Mouse (Mus musculus) kidney, embryonic 15.5 days (tissue): ENCODE measurements around the gene Mfsd11. TPM values are rescaled to one million over a fixed set of nuclear protein-coding genes. Genes with fewer than 3 reads are reported as not detected.

ENCODE experiments used
- ATAC-seq: fragments of 200-750 bp; cut with Nextera tagmentation; replicated peaks from 2 replicates; pipeline ENCODE4 v1.8.0; 2017; ENCODE audit warnings: moderate TSS enrichment; ENCODE audit not compliant: low FRiP score
- H3K27ac ChIP-seq: fragments of 300-500 bp; sonication (generic); 2 replicates; pipeline ENCODE4 v1.5.1; 2015; ENCODE audit warnings: mild to moderate bottlenecking, inconsistent platforms
- H3K27me3 ChIP-seq: fragments of 300-500 bp; sonication (generic); 2 replicates; pipeline ENCODE4 v1.6.1; 2015; ENCODE audit warnings: inconsistent platforms
- H3K36me3 ChIP-seq: fragments of 300-500 bp; sonication (generic); 2 replicates; pipeline ENCODE4 v1.6.1; 2015; ENCODE audit warnings: inconsistent platforms
- H3K4me1 ChIP-seq: fragments of 300-500 bp; sonication (generic); 2 replicates; pipeline ENCODE4 v1.6.1; 2015; ENCODE audit warnings: inconsistent platforms
- H3K4me2 ChIP-seq: fragments of 300-500 bp; sonication (generic); 2 replicates; pipeline ENCODE4 v1.6.1; 2015; ENCODE audit warnings: moderate library complexity, mild to moderate bottlenecking, inconsistent platforms
- H3K4me3 ChIP-seq: fragments of 300-500 bp; sonication (generic); replicated peaks from 2 replicates; pipeline ENCODE4 v1.5.1; 2015; ENCODE audit warnings: mild to moderate bottlenecking, inconsistent platforms
- H3K9ac ChIP-seq: fragments of 300-500 bp; sonication (generic); 2 replicates; pipeline ENCODE4 v1.6.1; 2015; ENCODE audit warnings: mild to moderate bottlenecking, inconsistent platforms
- H3K9me3 ChIP-seq: fragments of 300-500 bp; sonication (generic); replicated peaks from 2 replicates; pipeline ENCODE4 v1.6.1; 2016; ENCODE audit warnings: inconsistent platforms
- WGBS: fragments of 180-500 bp; shearing (Covaris S2); methylation state at CpG from one replicate; pipeline ENCODE4 v1.1.7; 2015; ENCODE audit warnings: mixed read lengths; 5-methylcytosine and 5-hydroxymethylcytosine counted together
- polyA plus RNA-seq: library from polyadenylated mRNA; unstranded; fragments of >200 nt; fragmentation: Nextera tagmentation; extraction: Ambion mirVana; gene quantifications from 2 replicates; pipeline ENCODE4 v1.2.1, GENCODE M21; 2015

The Mfsd11 gene
- polyA plus RNA-seq, 1 experiment from 2014 or later: 37.9 TPM

GRCm38 (mm10) chr11:116852891-116853511, 761 bp downstream of the Mfsd11 start, which contains the start of gene Srsf2:
Srsf2 (minus strand) TSS chr11:116853094.
- Histone ChIP-seq H3K4me3 (peak within 1 kb of the TSS; percentile 81), H3K27me3 (no peaks in the 10 kb centered on the region), H3K4me2 (peak within 1 kb of the TSS; percentile 81), H3K9me3 (no peaks in the 10 kb centered on the region), H3K36me3 (peaks cover 55% of the 10 kb centered on the region), H3K9ac (peak within 1 kb of the TSS; percentile 99), H3K27ac (peak within 1 kb of the TSS; percentile 100), H3K4me1 (peaks cover 33% of the 10 kb centered on the region)
- peak; percentile 88 for ATAC-seq
- WGBS: under 1% methylated on average over 70 of the region's 74 CpGs

- under 1% methylated on average over 36 of the region's 36 CpGs for WGBS
- Histone ChIP-seq H3K9me3 (no peaks in the 10 kb centered on the region), H3K36me3 (peaks cover 55% of the 10 kb centered on the region), H3K27me3 (no peaks in the 10 kb centered on the region), H3K4me3 (peak overlapping the region; percentile 81), H3K4me1 (peaks cover 29% of the 10 kb centered on the region), H3K4me2 (peak overlapping the region; percentile 70), H3K27ac (peak overlapping the region; percentile 100), H3K9ac (peak overlapping the region; percentile 68)
- ATAC-seq: peak; percentile 91
Measured at GRCm38 (mm10) chr11:116853512-116853928, 1.3 kb downstream of the Mfsd11 start.

GRCm38 (mm10) chr11:116854279-116854678, 2.0 kb downstream of the Mfsd11 start:
- Histone ChIP-seq H3K27ac (peak overlapping the region; percentile 100; the same call in 1 of the 2 replicates), H3K9ac (peak overlapping the region; percentile 68), H3K9me3 (no peaks in the 10 kb centered on the region), H3K4me1 (peaks cover 22% of the 10 kb centered on the region), H3K27me3 (no peaks in the 10 kb centered on the region), H3K4me3 (peak overlapping the region; percentile 81), H3K36me3 (peaks cover 55% of the 10 kb centered on the region), H3K4me2 (peak overlapping the region; percentile 70)
- WGBS: 30% methylated on average over 10 of the region's 10 CpGs
- no peak for ATAC-seq

GRCm38 (mm10) chr11:116857183-116857850, 5.1 kb downstream of the Mfsd11 start:
- Histone ChIP-seq H3K9ac (no peak overlapping the region), H3K4me3 (no peak overlapping the region), H3K9me3 (no peaks in the 10 kb centered on the region), H3K27me3 (no peaks in the 10 kb centered on the region), H3K27ac (no peak overlapping the region), H3K4me2 (no peak overlapping the region), H3K36me3 (peaks cover 60% of the 10 kb centered on the region), H3K4me1 (peaks cover 13% of the 10 kb centered on the region)
- 72% methylated on average over 12 of the region's 12 CpGs for WGBS
- ATAC-seq: no peak

- no peak for ATAC-seq
- H3K4me3 ChIP-seq: no peak overlapping the region
- H3K4me2 ChIP-seq: no peak overlapping the region
- no peaks in the 10 kb centered on the region for H3K4me1 ChIP-seq
- no peaks in the 10 kb centered on the region for H3K9me3 ChIP-seq
- H3K27me3 ChIP-seq: no peaks in the 10 kb centered on the region
- no peak overlapping the region for H3K27ac ChIP-seq
- H3K9ac ChIP-seq: no peak overlapping the region
- WGBS: 74% methylated on average over 10 of the region's 10 CpGs
- H3K36me3 ChIP-seq: peaks cover 91% of the 10 kb centered on the region
Measured at GRCm38 (mm10) chr11:116864444-116864843, 12.2 kb downstream of the Mfsd11 start.

GRCm38 (mm10) chr11:116865945-116866585, 13.8 kb downstream of the Mfsd11 start:
- H3K4me3 ChIP-seq: no peak overlapping the region
- H3K27ac ChIP-seq: no peak overlapping the region
- H3K27me3 ChIP-seq: no peaks in the 10 kb centered on the region
- H3K4me2 ChIP-seq: no peak overlapping the region
- no peak overlapping the region for H3K9ac ChIP-seq
- H3K36me3 ChIP-seq: peaks cover 82% of the 10 kb centered on the region
- 69% methylated on average over 12 of the region's 12 CpGs for WGBS
- no peaks in the 10 kb centered on the region for H3K9me3 ChIP-seq
- ATAC-seq: peak; percentile 40; the same call in 1 of the 2 replicates
- no peaks in the 10 kb centered on the region for H3K4me1 ChIP-seq

GRCm38 (mm10) chr11:116868129-116868528, 15.9 kb downstream of the Mfsd11 start:
- no peak overlapping the region for H3K4me3 ChIP-seq
- 79% methylated on average over 3 of the region's 3 CpGs for WGBS
- H3K4me1 ChIP-seq: no peaks in the 10 kb centered on the region
- H3K36me3 ChIP-seq: peaks cover 80% of the 10 kb centered on the region
- H3K9ac ChIP-seq: no peak overlapping the region
- H3K9me3 ChIP-seq: no peaks in the 10 kb centered on the region
- no peak for ATAC-seq
- H3K27me3 ChIP-seq: no peaks in the 10 kb centered on the region
- H3K4me2 ChIP-seq: no peak overlapping the region
- H3K27ac ChIP-seq: no peak overlapping the region

- H3K36me3 ChIP-seq: peaks cover 80% of the 10 kb centered on the region
- no peaks in the 10 kb centered on the region for H3K27me3 ChIP-seq
- no peak overlapping the region for H3K4me2 ChIP-seq
- no peak overlapping the region for H3K27ac ChIP-seq
- H3K4me1 ChIP-seq: no peaks in the 10 kb centered on the region
- no peak overlapping the region for H3K4me3 ChIP-seq
- WGBS: 79% methylated on average over 8 of the region's 8 CpGs
- H3K9ac ChIP-seq: no peak overlapping the region
- no peak for ATAC-seq
- H3K9me3 ChIP-seq: no peaks in the 10 kb centered on the region
Measured at GRCm38 (mm10) chr11:116869223-116869622, 17.0 kb downstream of the Mfsd11 start.

GRCm38 (mm10) chr11:116869641-116870040, 17.4 kb downstream of the Mfsd11 start:
- WGBS: 87% methylated on average over 4 of the region's 4 CpGs
- H3K9me3 ChIP-seq: no peaks in the 10 kb centered on the region
- no peak overlapping the region for H3K4me3 ChIP-seq
- no peak overlapping the region for H3K4me2 ChIP-seq
- no peaks in the 10 kb centered on the region for H3K4me1 ChIP-seq
- no peak overlapping the region for H3K27ac ChIP-seq
- H3K27me3 ChIP-seq: no peaks in the 10 kb centered on the region
- ATAC-seq: no peak
- H3K36me3 ChIP-seq: peaks cover 82% of the 10 kb centered on the region
- no peak overlapping the region for H3K9ac ChIP-seq

GRCm38 (mm10) chr11:116871538-116871937, 19.3 kb downstream of the Mfsd11 start:
- H3K9ac ChIP-seq: no peak overlapping the region
- no peaks in the 10 kb centered on the region for H3K9me3 ChIP-seq
- no peak overlapping the region for H3K4me2 ChIP-seq
- peaks cover 73% of the 10 kb centered on the region for H3K36me3 ChIP-seq
- no peaks in the 10 kb centered on the region for H3K4me1 ChIP-seq
- H3K27ac ChIP-seq: no peak overlapping the region
- no peaks in the 10 kb centered on the region for H3K27me3 ChIP-seq
- no peak overlapping the region for H3K4me3 ChIP-seq
- 91% methylated on average over 9 of the region's 9 CpGs for WGBS
- no peak for ATAC-seq

GRCm38 (mm10) chr11:116873987-116874386, 21.7 kb downstream of the Mfsd11 start:
- Histone ChIP-seq H3K4me1 (no peaks in the 10 kb centered on the region), H3K4me3 (no peak overlapping the region), H3K27me3 (no peaks in the 10 kb centered on the region), H3K9ac (no peak overlapping the region), H3K27ac (no peak overlapping the region), H3K9me3 (no peaks in the 10 kb centered on the region), H3K36me3 (peaks cover 52% of the 10 kb centered on the region), H3K4me2 (no peak overlapping the region)
- WGBS: 91% methylated on average over 20 of the region's 20 CpGs
- ATAC-seq: no peak

GRCm38 (mm10) chr11:116878454-116878853, 26.2 kb downstream of the Mfsd11 start:
- Histone ChIP-seq H3K27ac (0 out of 2 replicates have a peak overlapping the region, but pooled peaks have one; percentile 13), H3K4me1 (no peaks in the 10 kb centered on the region), H3K4me3 (no peak overlapping the region), H3K27me3 (no peaks in the 10 kb centered on the region), H3K4me2 (no peak overlapping the region), H3K36me3 (peaks cover 18% of the 10 kb centered on the region), H3K9ac (no peak overlapping the region), H3K9me3 (no peaks in the 10 kb centered on the region)
- no peak for ATAC-seq
- 82% methylated on average over 8 of the region's 8 CpGs for WGBS
